Mouse (Mus musculus) ES-E14 (cell line): ENCODE data around the gene Pramel5.
"Not testable (repeated sequence)": the region's sequence is repeated elsewhere in the genome, so short reads cannot be mapped to it uniquely, and the experiment has no call there.

Experiments used
- HCFC1 ChIP-seq: IDR thresholded peaks from 2 replicates; pipeline ENCODE4 v1.6.1; 2012; ENCODE audit warnings: low read length, inconsistent platforms, borderline replicate concordance; ENCODE audit not compliant: insufficient read depth
- MAFK ChIP-seq: IDR thresholded peaks from 2 replicates; pipeline ENCODE4 v1.6.1; 2014; ENCODE audit warnings: mild to moderate bottlenecking, low read depth, low read length, inconsistent platforms; ENCODE audit not compliant: insufficient read depth
- ZC3H11A ChIP-seq: IDR thresholded peaks from 2 replicates; pipeline ENCODE4 v1.6.1; 2012; ENCODE audit warnings: low read depth, mild to moderate bottlenecking, inconsistent platforms, low read length, borderline replicate concordance
- ZNF384 ChIP-seq: IDR thresholded peaks from 2 replicates; pipeline ENCODE4 v1.6.1; 2012; ENCODE audit warnings: low read depth, low read length, inconsistent platforms

GRCm38 (mm10) chr4:144254768-144255167 lies 25.5 kb downstream of the Pramel5 start:
- not testable (repeated sequence) for TF ChIP-seq ZC3H11A, HCFC1, ZNF384, MAFK
